Mouse (Mus musculus) heart, postnatal 4 days (tissue): Measurements from ENCODE around the gene Inpp5k. TPM values are rescaled to one million over a fixed set of nuclear protein-coding genes. Genes with fewer than 3 reads are reported as not detected.
A peak's percentile ranks its signal among the peaks of the same experiment; 100 is the strongest.
"Not testable (repeated sequence)": the region's sequence is repeated elsewhere in the genome, so short reads cannot be mapped to it uniquely, and the experiment has no call there.

Experiments used
- DNase-seq: peaks from one replicate; pipeline ENCODE4 v3.0.0; 2021
- total RNA-seq, 2 experiments: library from RNA; stranded (reverse); gene quantifications; 2 replicates each; pipeline ENCODE4 v1.2.3; 2021

Gene Inpp5k
- 10 to 100 TPM; 23.4 to 26.9 TPM for total RNA-seq

GRCm38 (mm10) chr11:75630645-75631229 lies at the start of gene Inpp5k:
TSS of gene Inpp5k (plus strand) at chr11:75630988.
- peak; percentile 96 for DNase-seq

DNA sequence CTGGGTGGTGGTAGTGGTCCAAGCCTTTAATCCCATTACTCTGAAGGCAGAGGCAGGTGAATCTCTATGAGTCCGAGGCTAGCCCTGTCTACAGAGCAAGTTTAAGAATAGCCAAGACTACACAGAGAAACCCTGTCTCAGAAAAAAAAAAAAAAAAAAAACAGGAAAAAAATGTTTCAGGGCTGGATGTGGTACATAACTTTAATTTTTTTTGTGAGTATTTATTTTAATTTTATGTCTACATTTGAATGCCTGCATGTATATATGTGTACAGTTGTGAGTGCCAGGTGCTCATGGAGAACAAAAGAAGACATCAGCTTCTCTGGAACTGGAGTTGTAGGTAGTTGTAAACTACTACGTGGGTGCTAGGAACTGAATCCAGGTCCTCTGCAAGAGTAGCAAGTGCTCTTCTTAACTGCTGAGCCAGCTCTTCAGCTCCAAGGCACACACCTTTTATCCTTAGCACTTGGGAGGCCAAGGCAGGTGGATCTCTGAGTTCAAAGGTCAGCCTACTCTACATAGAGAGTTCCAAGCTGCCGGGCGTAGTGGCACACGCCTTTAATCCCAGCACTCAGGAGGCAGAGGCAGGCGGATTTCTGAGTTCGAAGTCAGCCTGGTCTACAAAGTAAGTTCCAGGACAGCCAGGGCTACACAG lies 49.2 kb upstream of the Inpp5k start:
- no peak for DNase-seq

DNA sequence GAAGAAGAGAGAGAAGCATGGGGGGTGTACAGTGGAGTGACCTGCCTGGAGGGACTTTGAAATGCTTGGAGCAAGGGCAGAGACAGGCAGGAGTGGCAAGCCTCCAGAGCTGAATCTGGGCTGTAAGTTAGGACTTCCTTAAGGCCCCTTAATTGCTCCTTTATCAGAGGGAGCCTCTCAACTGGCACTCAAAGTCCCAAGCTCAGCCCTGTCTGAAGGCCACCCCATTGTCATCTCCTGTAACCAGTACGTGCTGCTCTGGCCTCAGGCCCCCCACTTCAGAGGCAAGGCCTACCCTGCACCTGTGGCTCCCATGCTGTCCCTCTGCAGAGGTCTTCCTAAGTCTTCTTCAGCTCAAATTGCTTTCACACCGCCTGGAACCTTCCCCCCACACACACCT lies 47.3 kb upstream of the Inpp5k start:
- DNase-seq = no peak

DNA sequence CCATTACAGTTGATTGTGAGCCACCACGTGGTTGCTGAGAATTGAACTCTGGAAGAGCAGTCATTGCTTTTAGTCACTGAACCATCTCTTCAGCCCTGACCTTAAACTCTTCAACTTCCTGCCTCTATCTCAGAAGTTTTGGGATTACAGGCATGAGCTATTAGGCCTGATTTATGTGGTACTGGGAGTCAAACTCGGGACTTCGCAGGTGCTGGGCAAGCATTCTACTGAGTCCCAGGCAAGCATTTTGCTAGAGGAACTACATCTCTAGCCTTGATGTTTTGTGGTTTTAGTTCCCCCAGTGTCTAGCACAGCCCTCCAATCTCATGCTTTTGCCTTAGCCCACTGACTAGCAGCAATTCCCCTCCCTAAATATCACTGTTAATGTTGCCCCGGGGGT lies 45.7 kb upstream of the Inpp5k start:
- DNase-seq = no peak

GRCm38 (mm10) chr11:75585978-75586377 lies 44.8 kb upstream of the Inpp5k start:
- DNase-seq = no peak

- no peak for DNase-seq
These were observed 43.8 kb upstream of the Inpp5k start for GRCm38 (mm10) chr11:75586963-75587362.

DNA sequence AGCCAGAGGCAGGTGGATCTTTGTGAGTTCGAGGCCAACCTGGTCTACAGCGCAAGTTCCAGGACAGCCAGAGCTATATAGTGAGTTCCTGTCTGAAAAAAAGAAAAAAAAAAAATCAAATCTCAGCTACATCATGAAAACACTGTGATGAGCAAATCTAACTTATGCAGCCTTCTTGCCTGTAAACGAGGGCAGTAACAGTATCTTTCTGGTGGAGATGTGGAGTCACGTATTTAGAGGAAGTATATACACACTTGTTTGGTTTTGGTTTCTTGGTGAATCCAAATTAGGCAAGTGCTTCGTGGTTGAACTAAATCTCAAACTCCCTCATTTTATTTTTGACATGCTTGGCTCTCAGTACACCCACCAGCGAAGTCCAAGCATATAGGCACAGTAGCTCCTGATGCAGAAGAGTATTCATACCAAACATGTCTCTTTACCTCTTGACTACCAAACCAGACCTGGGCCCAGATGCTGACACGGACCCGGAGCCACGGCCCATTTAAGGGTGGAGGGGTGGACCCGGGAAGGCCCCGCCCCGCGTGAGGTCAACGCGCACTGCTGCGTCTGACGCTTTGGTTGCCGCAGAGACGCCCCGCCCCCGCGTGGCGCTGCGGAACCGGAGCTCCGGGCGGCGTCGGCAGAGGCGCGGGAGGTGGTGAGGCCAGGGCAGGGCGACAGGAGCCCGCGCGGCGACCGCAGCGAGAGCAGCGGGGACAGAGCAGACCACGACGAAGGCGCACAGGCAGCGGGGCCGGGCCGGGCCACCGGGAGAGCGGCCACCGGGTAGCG lies 43.1 kb upstream of the Inpp5k start, which contains the start of gene Pitpna:
Gene Pitpna, plus strand, starts transcription at position 605 of the 792 bp plus-strand sequence.
- DNase-seq = peak; percentile 97

- peak; percentile 75 for DNase-seq
These were observed 42.4 kb upstream of the Inpp5k start for GRCm38 (mm10) chr11:75588285-75588941.

DNA sequence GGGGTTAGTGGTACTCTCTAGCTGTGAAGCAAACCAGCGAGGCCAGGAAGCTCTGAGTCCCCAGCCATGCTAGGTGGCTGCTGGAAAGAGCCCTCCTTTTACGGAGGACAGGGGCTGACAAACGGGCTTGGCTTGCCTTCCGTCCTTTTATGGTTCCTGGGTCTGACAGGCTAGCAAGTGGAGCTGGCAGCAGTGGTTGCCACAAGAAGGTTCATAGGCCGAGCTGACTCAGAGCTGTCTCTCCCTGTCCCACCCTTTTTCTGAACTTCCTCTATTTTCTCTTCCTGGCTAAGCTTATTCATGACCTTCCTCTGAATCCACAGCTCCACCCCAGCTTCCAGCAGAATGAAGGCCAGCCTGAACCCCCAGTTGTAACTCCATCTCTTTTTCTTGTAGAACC lies 38.2 kb upstream of the Inpp5k start:
- no peak for DNase-seq

GRCm38 (mm10) chr11:75594431-75594830 lies 36.4 kb upstream of the Inpp5k start:
- DNase-seq = no peak

DNA sequence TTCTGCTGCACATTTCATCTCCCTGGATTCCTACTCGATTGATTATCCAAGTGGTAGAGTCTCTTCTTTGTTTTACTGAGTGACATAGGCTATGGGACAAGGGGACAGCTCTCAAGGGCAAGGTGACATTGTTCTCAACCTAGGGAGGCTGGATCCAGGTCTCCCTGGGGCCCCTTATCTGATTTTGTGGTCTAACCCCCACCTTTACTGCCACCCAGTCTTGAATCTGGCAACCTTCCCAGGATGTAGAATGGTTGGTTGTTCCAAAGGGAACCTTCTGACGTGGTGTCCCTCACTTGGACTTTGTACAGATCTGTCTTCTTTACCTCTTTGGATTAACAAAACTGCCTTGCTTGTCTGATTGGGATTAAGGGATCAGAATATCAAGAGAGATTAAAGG lies 35.4 kb upstream of the Inpp5k start:
- no peak for DNase-seq

DNA sequence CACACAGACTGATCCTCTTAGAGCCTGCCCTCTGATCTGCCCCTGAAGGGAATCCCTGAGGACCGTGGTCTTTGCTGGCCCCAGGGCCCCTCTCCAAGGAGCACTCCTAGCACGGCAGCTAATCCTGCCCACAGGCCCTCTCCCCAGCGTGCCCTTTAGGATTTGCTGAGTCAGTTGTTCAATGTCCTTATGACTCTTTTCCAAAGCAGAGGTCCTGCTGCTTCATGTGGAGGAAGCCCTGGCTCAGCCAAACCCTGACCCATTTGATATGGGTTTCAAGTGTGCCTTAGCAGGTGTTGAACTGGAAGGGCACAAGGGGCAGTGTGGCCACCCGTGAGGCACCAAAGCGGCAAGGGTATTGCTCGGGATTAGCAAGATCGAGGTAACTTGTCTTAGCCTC lies 35.0 kb upstream of the Inpp5k start:
- DNase-seq = no peak

- peak; percentile 68 for DNase-seq
These were observed 34.0 kb upstream of the Inpp5k start for GRCm38 (mm10) chr11:75596726-75597255.

DNA sequence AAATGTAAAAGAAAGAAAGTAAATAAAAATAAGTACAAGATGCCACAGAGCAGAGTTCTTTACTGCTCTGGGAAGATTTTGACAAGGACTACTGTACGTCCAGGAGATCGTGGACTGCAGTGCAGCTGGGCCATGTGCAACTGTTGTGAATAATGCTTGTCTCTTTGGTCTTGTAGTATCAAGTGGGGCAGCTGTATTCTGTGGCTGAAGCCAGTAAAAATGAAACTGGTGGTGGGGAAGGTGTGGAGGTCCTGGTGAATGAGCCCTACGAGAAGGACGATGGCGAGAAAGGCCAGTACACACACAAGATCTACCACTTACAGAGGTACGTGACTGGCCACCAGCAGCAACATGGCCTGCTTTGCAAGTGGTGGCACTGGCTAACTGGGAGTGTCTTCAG lies 32.8 kb upstream of the Inpp5k start:
- no peak for DNase-seq

GRCm38 (mm10) chr11:75599802-75600201 lies 31.0 kb upstream of the Inpp5k start:
- not testable (repeated sequence) for DNase-seq

DNA sequence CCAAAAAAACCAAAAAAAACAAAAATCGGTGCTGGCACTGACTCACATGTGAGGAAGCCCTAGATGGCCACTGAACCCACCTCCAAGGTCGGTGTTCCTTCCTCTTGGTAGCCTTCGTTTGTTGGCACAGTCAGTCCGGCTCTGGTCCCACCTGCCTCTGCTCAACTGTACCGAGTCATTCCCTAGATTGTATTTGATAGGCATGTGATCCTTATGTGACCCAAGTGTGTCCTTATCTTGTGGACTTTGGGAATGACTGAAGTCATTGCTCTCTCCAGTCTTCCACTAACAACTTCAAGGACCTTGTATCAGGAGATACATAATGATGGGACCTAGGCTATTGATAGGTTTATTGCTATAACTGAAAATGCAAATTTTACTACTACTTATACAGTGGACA lies 26.0 kb upstream of the Inpp5k start:
- no peak for DNase-seq

DNA sequence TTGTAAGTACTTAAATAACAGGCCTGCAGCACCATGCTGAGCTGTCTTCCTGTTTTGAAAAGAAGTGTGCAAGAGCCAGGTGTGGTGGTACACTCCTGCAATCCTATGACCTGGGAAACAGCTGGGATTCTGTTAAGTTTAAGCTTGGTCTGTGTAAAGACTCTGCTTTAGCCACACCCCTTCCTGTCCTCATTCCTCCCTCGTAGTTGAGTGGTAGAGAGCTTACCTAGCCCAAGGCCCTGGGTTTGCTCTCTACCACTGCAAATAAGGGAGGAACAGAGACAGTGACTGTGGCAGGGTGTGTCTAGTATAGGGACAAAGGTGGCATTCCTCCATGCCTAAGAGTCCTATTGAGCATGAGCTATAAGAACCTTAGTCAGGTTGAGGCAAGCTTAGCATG lies 25.5 kb upstream of the Inpp5k start:
- DNase-seq = no peak

- no peak for DNase-seq
These were observed 22.0 kb upstream of the Inpp5k start for GRCm38 (mm10) chr11:75608776-75609175.

DNA sequence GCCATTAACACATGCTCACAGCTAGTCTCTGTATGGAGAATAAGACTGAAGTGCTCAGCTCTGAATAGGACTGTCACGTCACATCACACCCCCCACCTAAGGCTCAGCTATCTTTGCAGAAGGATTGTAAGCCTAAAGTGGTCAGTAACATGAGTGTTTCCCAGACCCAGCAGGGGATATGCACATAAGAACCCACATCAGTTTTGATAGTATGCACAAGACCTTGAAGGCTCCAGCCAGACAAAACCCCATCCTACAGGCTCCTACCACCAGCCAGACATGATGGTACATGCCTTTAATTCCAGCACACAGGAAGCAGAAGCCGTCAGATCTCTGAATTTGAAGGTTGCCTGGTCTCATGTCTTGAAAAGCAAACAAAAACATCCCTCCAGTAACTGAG lies 20.8 kb upstream of the Inpp5k start:
- no peak for DNase-seq

DNA sequence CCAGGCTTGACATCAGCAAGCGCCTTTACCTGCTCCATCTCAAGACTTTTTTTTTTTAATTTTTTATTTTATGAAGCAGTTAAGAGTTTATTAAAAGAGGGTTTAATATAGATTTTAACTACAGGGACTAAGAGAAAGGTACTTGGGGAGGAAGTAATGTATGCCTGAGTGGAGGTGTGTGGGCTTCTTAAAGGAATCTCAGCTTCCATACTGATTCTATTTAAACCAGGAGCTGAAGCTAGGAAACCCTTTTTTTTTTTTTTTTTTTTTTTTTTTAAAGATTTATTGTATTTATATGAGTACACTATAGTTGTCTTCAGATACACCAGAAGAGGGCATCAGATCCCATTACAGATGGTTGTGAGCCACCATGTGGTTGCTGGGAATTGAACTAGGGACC lies 16.0 kb upstream of the Inpp5k start:
- DNase-seq = no peak

GRCm38 (mm10) chr11:75615556-75615955 lies 15.2 kb upstream of the Inpp5k start:
- no peak for DNase-seq

GRCm38 (mm10) chr11:75619133-75619532 lies 11.7 kb upstream of the Inpp5k start:
- DNase-seq = peak; percentile 60
